Mouse (Mus musculus): ENCODE data around the gene Sp1. TPM values are rescaled to one million over a fixed set of nuclear protein-coding genes. Genes with fewer than 3 reads are reported as not detected.

The Sp1 gene
- polyA plus RNA-seq, 1 experiment from 2014 or later, result 4.7 TPM

DNA sequence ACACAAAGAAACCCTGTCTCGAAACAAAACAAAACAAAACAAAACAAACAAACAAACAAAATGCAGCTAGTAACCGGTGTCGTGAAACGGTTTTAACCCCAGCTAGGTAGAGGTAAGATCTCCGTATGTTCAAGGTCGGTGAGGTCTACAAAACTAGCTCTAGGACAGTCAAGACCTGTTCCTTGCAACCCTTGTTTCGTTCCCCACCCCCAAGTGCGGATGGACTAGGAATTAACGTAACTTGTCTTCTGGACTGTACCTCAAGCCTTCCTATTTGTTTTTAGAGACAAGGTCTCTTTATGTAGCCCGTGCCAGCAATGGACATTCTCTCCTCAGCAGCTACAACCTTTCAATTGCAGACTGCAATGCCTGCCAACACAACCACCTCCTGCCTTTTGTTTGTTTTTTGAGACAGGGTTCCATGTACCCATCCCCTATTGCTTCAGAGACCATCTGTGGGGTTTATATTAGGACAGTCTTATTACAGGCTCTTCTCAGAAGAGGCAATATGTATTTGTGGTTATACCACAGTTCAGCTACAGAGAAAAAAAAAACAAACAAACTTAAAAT is 5.4 kb upstream of the Sp1 start:
- no peak for DNase-seq (ENCODE audit: low spot score)
- Histone ChIP-seq H3K9me3 (ENCODE audit: control insufficient read depth, low read length) (no peaks in the 10 kb centered on the region), H3K27ac (replicated peaks) (peak overlapping the region; percentile 94), H3K4me1 (replicated peaks; ENCODE audit: control insufficient read depth, insufficient read depth) (no peaks in the 10 kb centered on the region), H3K27me3 (ENCODE audit: control insufficient read depth, insufficient read depth, low read length) (no peaks in the 10 kb centered on the region), H3K9ac (ENCODE audit: low read length) (no peak overlapping the region), H3K36me3 (ENCODE audit: control insufficient read depth, insufficient read depth, low read length) (no peaks in the 10 kb centered on the region), H3K4me2 (replicated peaks; ENCODE audit: low read depth) (no peak overlapping the region), H3K4me3 (ENCODE audit: low read depth, low read length) (no peak overlapping the region)
- no peak for TF ChIP-seq CTCF (IDR thresholded peaks at IDR 0.05; ENCODE audit: low read depth)
- no peak for TF ChIP-seq EP300 (optimal IDR thresholded peaks at IDR 0.05)
- ATAC-seq (ENCODE audit: low FRiP score, low TSS enrichment), result no peak
- 79% methylated on average over 10 of the region's 10 CpGs for WGBS

DNA sequence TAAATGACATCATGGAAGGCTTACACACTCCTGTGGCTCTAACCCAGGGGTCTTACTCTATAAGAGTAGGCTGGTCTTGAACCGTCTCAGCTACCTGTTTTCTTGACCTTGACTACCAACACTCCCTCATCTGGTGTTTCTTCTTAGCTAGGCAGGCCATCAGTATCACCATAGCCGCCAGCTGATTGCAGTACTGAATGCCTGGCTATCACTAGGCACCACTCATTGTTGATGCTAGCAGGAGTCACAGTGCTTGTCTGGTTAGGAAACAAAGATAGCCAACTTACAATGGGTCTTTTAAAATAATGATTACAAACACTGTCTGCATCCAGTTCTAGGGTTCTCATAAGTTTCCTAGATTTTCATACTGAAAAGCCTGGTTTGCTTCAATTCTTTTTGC is 4.7 kb upstream of the Sp1 start:
- no peak overlapping the region for H3K9ac ChIP-seq (ENCODE audit: low read length)
- 69% methylated on average over 2 of the region's 2 CpGs for WGBS
- no peak overlapping the region for H3K27ac ChIP-seq (replicated peaks)
- TF ChIP-seq CTCF (IDR thresholded peaks at IDR 0.05; ENCODE audit: low read depth) (no peak), EP300 (optimal IDR thresholded peaks at IDR 0.05) (no peak)
- no peak for DNase-seq (ENCODE audit: low spot score)
- H3K4me3 ChIP-seq (ENCODE audit: low read depth, low read length), result no peak overlapping the region
- no peak overlapping the region for H3K4me2 ChIP-seq (replicated peaks; ENCODE audit: low read depth)
- no peak for ATAC-seq (ENCODE audit: low FRiP score, low TSS enrichment)
- no peaks in the 10 kb centered on the region for H3K36me3 ChIP-seq (ENCODE audit: control insufficient read depth, insufficient read depth, low read length)
- H3K4me1 ChIP-seq (replicated peaks; ENCODE audit: control insufficient read depth, insufficient read depth), result no peaks in the 10 kb centered on the region
- no peaks in the 10 kb centered on the region for H3K9me3 ChIP-seq (ENCODE audit: control insufficient read depth, low read length)
- no peaks in the 10 kb centered on the region for H3K27me3 ChIP-seq (ENCODE audit: control insufficient read depth, insufficient read depth, low read length)

DNA sequence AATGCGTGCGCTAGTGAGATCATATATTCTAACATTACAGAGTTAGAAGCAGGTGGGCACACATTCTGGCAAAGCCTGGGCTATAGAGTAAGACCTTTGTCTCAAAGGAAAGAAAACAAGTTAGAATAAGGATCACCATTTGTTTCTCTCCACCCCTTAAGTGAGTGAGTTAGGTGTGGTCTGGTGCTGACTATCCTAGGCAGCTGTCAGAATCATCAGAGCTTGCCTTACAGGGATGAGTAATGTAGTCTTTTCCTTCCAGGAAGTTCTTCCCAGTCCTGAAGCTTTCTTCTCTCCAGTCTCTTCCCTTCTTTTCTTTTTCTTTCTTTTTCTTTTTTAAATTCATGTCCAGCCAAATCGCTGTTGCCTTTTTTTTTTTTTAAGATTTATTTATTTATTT is 3.7 kb upstream of the Sp1 start:
- TF ChIP-seq CTCF (IDR thresholded peaks at IDR 0.05; ENCODE audit: low read depth), result no peak
- TF ChIP-seq EP300 (optimal IDR thresholded peaks at IDR 0.05), result no peak
- no peak overlapping the region for H3K4me2 ChIP-seq (replicated peaks; ENCODE audit: low read depth)
- H3K36me3 ChIP-seq (ENCODE audit: control insufficient read depth, insufficient read depth, low read length), result no peaks in the 10 kb centered on the region
- DNase-seq (ENCODE audit: low spot score), result no peak
- H3K9me3 ChIP-seq (ENCODE audit: control insufficient read depth, low read length), result no peaks in the 10 kb centered on the region
- no peak overlapping the region for H3K9ac ChIP-seq (ENCODE audit: low read length)
- 97% methylated on average over 3 of the region's 3 CpGs for WGBS
- no peak overlapping the region for H3K4me3 ChIP-seq (ENCODE audit: low read depth, low read length)
- 0 out of 2 replicates have a peak overlapping the region, but pooled peaks have one; percentile 14 for H3K27ac ChIP-seq (replicated peaks)
- no peaks in the 10 kb centered on the region for H3K27me3 ChIP-seq (ENCODE audit: control insufficient read depth, insufficient read depth, low read length)
- no peak for ATAC-seq (ENCODE audit: low FRiP score, low TSS enrichment)
- H3K4me1 ChIP-seq (replicated peaks; ENCODE audit: control insufficient read depth, insufficient read depth), result no peaks in the 10 kb centered on the region

DNA sequence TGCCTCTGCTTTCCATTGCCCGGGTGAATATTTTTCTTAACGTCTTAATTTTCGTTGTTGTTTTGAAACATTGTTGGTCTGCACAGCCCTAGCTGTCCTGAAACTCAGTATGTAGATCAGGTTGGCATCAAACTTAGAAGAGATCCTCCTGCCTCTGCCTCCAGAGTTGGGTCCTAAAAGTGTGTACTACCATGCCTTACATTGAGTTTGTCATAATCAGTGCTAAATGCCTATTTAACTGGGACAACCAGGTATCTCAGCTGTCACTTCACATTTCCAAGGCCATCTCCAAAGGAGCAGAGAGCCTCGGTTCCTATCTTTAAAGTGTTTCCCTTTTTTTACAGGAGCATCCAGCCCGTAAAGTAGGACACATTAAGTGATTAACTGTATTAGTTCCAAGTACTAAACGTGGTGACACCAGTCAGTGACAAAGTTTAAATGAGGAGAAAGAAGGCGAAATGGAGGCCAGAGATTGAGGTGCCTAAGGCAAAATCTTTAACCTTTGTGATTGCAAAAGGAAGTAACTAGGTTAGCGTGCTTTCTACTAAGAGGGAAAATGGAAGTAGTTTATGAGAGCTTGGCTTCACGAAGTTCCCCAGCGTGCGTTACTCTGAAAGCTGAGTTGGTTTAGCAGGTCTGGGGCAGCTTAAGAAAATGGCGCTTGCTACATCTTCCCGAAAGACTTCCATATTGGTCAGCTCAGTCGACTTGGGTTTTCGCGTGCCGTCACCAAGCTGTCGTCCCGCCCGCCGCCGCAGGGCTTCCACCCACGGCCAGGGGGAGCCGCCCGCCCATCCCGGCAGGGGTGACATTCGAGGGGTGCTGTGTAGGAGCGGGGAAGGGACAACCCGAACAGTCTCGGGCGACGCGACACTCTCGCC is 1.1 kb upstream of the Sp1 start:
- no peaks in the 10 kb centered on the region for H3K9me3 ChIP-seq (ENCODE audit: control insufficient read depth, low read length)
- H3K4me1 ChIP-seq (replicated peaks; ENCODE audit: control insufficient read depth, insufficient read depth), result no peaks in the 10 kb centered on the region
- peak overlapping the region; percentile 55 for H3K4me2 ChIP-seq (replicated peaks; ENCODE audit: low read depth)
- H3K36me3 ChIP-seq (ENCODE audit: control insufficient read depth, insufficient read depth, low read length), result peaks cover 18% of the 10 kb centered on the region
- TF ChIP-seq CTCF (IDR thresholded peaks at IDR 0.05; ENCODE audit: low read depth), result peak; percentile 73
- no peak for TF ChIP-seq EP300 (optimal IDR thresholded peaks at IDR 0.05)
- peak overlapping the region; percentile 45 for H3K4me3 ChIP-seq (ENCODE audit: low read depth, low read length)
- 15% methylated on average over 34 of the region's 34 CpGs for WGBS
- no peaks in the 10 kb centered on the region for H3K27me3 ChIP-seq (ENCODE audit: control insufficient read depth, insufficient read depth, low read length)
- no peak for ATAC-seq (ENCODE audit: low FRiP score, low TSS enrichment)
- H3K27ac ChIP-seq (replicated peaks), result peak overlapping the region; percentile 100
- H3K9ac ChIP-seq (ENCODE audit: low read length), result peak overlapping the region; percentile 75
- no peak for DNase-seq (ENCODE audit: low spot score)

DNA sequence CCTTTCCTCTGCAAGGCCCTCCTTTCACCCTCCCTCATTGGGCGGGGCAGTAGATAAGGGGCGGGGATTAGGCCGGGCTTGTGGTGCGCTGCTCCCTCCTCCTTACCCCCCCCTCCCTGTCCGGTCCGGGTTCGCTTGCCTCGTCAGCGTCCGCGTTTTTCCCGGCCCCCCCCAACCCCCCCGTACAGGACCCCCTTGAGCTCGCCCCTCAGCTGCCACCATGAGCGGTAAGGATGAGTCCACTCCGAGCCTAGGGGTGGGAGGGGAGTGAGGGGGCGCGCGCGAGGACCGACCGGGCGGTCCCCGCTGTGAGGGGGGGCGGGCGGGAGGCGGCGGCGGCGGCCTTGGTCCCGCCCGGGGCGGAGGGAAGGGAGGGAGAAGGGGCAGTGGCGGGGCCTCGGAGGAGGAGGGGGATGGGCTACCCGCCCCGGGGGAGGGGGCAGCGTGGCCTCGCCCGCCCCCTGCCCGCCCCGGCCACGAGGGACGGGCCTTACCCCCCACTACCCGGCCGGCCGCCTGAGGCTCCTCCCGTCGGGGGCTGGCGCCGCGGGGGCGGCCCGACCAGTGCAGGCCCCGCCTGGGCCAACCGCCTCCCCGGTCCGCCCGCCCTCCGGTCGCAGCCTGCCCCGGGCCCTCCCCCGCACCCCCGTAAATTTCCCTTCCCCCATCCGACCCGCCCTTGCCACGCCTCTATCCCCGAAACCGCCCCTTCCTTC is 411 bp downstream of the Sp1 start:
- DNase-seq (ENCODE audit: low spot score) (peak; percentile 91), ATAC-seq (ENCODE audit: low FRiP score, low TSS enrichment) (peak; percentile 51)
- H3K27me3 ChIP-seq (ENCODE audit: control insufficient read depth, insufficient read depth, low read length), result no peaks in the 10 kb centered on the region
- H3K9ac ChIP-seq (ENCODE audit: low read length), result peak overlapping the region; percentile 93
- H3K36me3 ChIP-seq (ENCODE audit: control insufficient read depth, insufficient read depth, low read length), result peaks cover 22% of the 10 kb centered on the region
- TF ChIP-seq EP300 (optimal IDR thresholded peaks at IDR 0.05) (no peak), CTCF (IDR thresholded peaks at IDR 0.05; ENCODE audit: low read depth) (no peak; the same call in 1 of the 2 replicates)
- WGBS, result under 1% methylated on average over 26 of the region's 69 CpGs
- H3K4me2 ChIP-seq (replicated peaks; ENCODE audit: low read depth), result peak overlapping the region; percentile 54
- peak overlapping the region; percentile 73 for H3K4me3 ChIP-seq (ENCODE audit: low read depth, low read length)
- no peaks in the 10 kb centered on the region for H3K9me3 ChIP-seq (ENCODE audit: control insufficient read depth, low read length)
- H3K4me1 ChIP-seq (replicated peaks; ENCODE audit: control insufficient read depth, insufficient read depth), result 0 out of 2 replicates have a peak, but pooled peaks cover 3% of the 10 kb centered on the region
- peak overlapping the region; percentile 100 for H3K27ac ChIP-seq (replicated peaks)

All from stomach, postnatal 0 days (tissue).